Mouse (Mus musculus) kidney, postnatal 0 days (tissue): Measurements from ENCODE around the gene Ttc33. TPM values are rescaled to one million over a fixed set of nuclear protein-coding genes. Genes with fewer than 3 reads are reported as not detected.

Source experiments
- ATAC-seq: fragments of 200-750 bp; cut with Nextera tagmentation; replicated peaks from 2 replicates; pipeline ENCODE4 v1.8.0; 2017; ENCODE audit warnings: low read depth, moderate number of reproducible peaks, moderate TSS enrichment, moderate library complexity; ENCODE audit not compliant: low FRiP score
- DNase-seq: peaks from one replicate; pipeline ENCODE4 v3.0.0-alpha.2; 2016; ENCODE audit warnings: low spot score
- H3K27ac ChIP-seq: fragments of 300-500 bp; sonication (generic); 2 replicates; pipeline ENCODE4 v1.5.1; 2014; ENCODE audit warnings: mild to moderate bottlenecking
- H3K27me3 ChIP-seq: fragments of 300-500 bp; sonication (generic); 2 replicates; pipeline ENCODE4 v1.6.1; 2014; ENCODE audit warnings: low read length, mixed read lengths; ENCODE audit not compliant: insufficient read depth
- H3K36me3 ChIP-seq: fragments of 300-500 bp; sonication (generic); 2 replicates; pipeline ENCODE4 v1.6.1; 2014; ENCODE audit warnings: low read length, mixed read lengths; ENCODE audit not compliant: insufficient read depth
- H3K4me1 ChIP-seq: fragments of 300-500 bp; sonication (generic); replicated peaks from 2 replicates; pipeline ENCODE4 v1.6.1; 2014; ENCODE audit warnings: antibody characterized with exemption, low read length, mixed read lengths; ENCODE audit not compliant: insufficient read depth
- H3K4me2 ChIP-seq: fragments of 300-500 bp; sonication (generic); 2 replicates; pipeline ENCODE4 v1.6.1; 2014; ENCODE audit warnings: mild to moderate bottlenecking, low read length, moderate library complexity, mixed read lengths
- H3K4me3 ChIP-seq: fragments of 300-500 bp; sonication (generic); replicated peaks from 2 replicates; pipeline ENCODE4 v1.5.1; 2014; ENCODE audit warnings: low read depth, low read length
- H3K9ac ChIP-seq: fragments of 300-500 bp; sonication (generic); 2 replicates; pipeline ENCODE4 v1.6.1; 2014; ENCODE audit warnings: low read depth, low read length
- H3K9me3 ChIP-seq: fragments of 300-500 bp; sonication (generic); replicated peaks from 2 replicates; pipeline ENCODE4 v1.6.1; 2016; ENCODE audit warnings: low read length, inconsistent platforms, mixed read lengths
- CTCF ChIP-seq: IDR thresholded peaks from 2 replicates; pipeline ENCODE4 v1.5.1; 2016; ENCODE audit warnings: antibody characterized with exemption, low read depth, mild to moderate bottlenecking, moderate library complexity
- WGBS: fragments of 180-500 bp; shearing (Covaris S2); extraction: QIAGEN DNeasy Blood & Tissue Kit; methylation state at CpG from one replicate; pipeline ENCODE4 v1.1.7; 2014; 5-methylcytosine and 5-hydroxymethylcytosine counted together
- polyA plus RNA-seq: library from polyadenylated mRNA; unstranded; fragments of >200 nt; fragmentation: Nextera tagmentation; extraction: Ambion mirVana; gene quantifications from 2 replicates; pipeline ENCODE4 v1.2.1, GENCODE M21; 2015

Ttc33 gene
- polyA plus RNA-seq, 1 experiment from 2014 or later: 45.9 TPM

DNA sequence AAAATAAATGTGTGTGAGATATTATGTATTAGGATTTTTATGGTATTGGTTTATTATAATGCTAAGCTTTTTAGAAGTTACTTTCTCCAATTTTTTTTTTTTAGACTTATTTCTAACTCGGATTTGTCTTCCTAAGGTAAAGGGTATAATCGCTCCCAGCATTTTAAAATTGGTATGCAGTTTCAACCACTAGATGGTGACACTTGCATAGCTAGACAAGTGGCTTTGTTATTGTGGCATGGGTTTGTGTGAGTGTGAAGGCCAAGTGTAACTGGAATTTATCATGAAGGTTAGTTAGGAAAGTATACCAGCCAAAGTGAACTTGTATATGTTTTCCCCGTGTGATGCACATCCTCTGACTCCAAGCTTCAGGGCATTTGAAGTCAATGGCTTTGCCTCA lies 8.5 kb downstream of the Ttc33 start:
- no peak overlapping the region for H3K4me3 ChIP-seq
- no peak for ATAC-seq
- peak; percentile 76 for TF ChIP-seq CTCF
- peaks cover 9% of the 10 kb centered on the region for H3K36me3 ChIP-seq
- H3K9me3 ChIP-seq: no peaks in the 10 kb centered on the region
- H3K27ac ChIP-seq: no peak overlapping the region
- H3K27me3 ChIP-seq: no peaks in the 10 kb centered on the region
- 80% methylated on average over 3 of the region's 3 CpGs for WGBS
- no peak overlapping the region for H3K4me2 ChIP-seq
- DNase-seq: peak; percentile 23
- H3K4me1 ChIP-seq: no peaks in the 10 kb centered on the region
- no peak overlapping the region for H3K9ac ChIP-seq

- no peak for DNase-seq
- no peak overlapping the region for H3K9ac ChIP-seq
- no peaks in the 10 kb centered on the region for H3K9me3 ChIP-seq
- H3K4me2 ChIP-seq: no peak overlapping the region
- H3K27ac ChIP-seq: no peak overlapping the region
- 80% methylated on average over 6 of the region's 6 CpGs for WGBS
- TF ChIP-seq CTCF: no peak
- H3K4me3 ChIP-seq: no peak overlapping the region
- H3K27me3 ChIP-seq: no peaks in the 10 kb centered on the region
- H3K36me3 ChIP-seq: peaks cover 9% of the 10 kb centered on the region
- ATAC-seq: no peak
- H3K4me1 ChIP-seq: no peaks in the 10 kb centered on the region
Observed at GRCm38 (mm10) chr15:5194446-5194845, 9.1 kb downstream of the Ttc33 start.

GRCm38 (mm10) chr15:5194931-5195330 lies 9.6 kb downstream of the Ttc33 start:
- H3K27me3 ChIP-seq: no peaks in the 10 kb centered on the region
- H3K9me3 ChIP-seq: no peaks in the 10 kb centered on the region
- no peak overlapping the region for H3K9ac ChIP-seq
- TF ChIP-seq CTCF: no peak
- H3K4me3 ChIP-seq: no peak overlapping the region
- no peak for ATAC-seq
- H3K4me2 ChIP-seq: no peak overlapping the region
- H3K4me1 ChIP-seq: no peaks in the 10 kb centered on the region
- DNase-seq: no peak
- no peak overlapping the region for H3K27ac ChIP-seq
- WGBS: 88% methylated on average over 9 of the region's 9 CpGs
- peaks cover 7% of the 10 kb centered on the region for H3K36me3 ChIP-seq

- Histone ChIP-seq H3K27me3 (no peaks in the 10 kb centered on the region), H3K4me1 (no peaks in the 10 kb centered on the region), H3K4me2 (no peak overlapping the region), H3K4me3 (no peak overlapping the region), H3K36me3 (0 out of 2 replicates have a peak, but pooled peaks cover 3% of the 10 kb centered on the region), H3K27ac (peak overlapping the region; percentile 51; the same call in 1 of the 2 replicates), H3K9ac (no peak overlapping the region), H3K9me3 (no peaks in the 10 kb centered on the region)
- DNase-seq (peak; percentile 51), ATAC-seq (peak; percentile 79)
- TF ChIP-seq CTCF: no peak
- 42% methylated on average over 4 of the region's 4 CpGs for WGBS
Observed at GRCm38 (mm10) chr15:5195987-5196514, 10.7 kb downstream of the Ttc33 start.

- H3K4me1 ChIP-seq: no peaks in the 10 kb centered on the region
- no peak overlapping the region for H3K4me3 ChIP-seq
- ATAC-seq (no peak), DNase-seq (no peak)
- no peak overlapping the region for H3K9ac ChIP-seq
- no peaks in the 10 kb centered on the region for H3K27me3 ChIP-seq
- WGBS: 57% methylated on average over 4 of the region's 4 CpGs
- no peak overlapping the region for H3K4me2 ChIP-seq
- TF ChIP-seq CTCF: no peak
- peak overlapping the region; percentile 51; the same call in 1 of the 2 replicates for H3K27ac ChIP-seq
- H3K36me3 ChIP-seq: 0 out of 2 replicates have a peak, but pooled peaks cover 3% of the 10 kb centered on the region
- no peaks in the 10 kb centered on the region for H3K9me3 ChIP-seq
Observed at GRCm38 (mm10) chr15:5196691-5197090, 11.4 kb downstream of the Ttc33 start.

DNA sequence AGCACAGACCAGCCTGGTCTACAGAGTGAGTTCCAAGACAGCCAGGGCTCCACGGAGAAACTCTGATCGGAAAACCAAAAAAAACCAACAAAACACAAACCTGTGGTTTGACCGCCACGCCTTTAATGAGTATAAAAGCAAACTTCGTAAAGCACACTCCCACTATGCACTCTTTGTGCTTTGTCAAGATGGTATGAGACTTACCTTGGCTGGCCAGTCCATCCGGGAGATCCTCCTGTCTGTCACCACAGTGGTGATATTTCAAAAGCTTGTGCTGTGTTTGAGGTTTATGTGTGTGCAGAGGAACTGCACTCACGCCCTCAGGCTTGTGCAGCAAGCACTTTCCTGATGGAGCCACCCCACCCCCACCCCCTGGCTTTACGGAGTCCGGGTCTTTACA lies 19.9 kb downstream of the Ttc33 start:
- 86% methylated on average over 9 of the region's 9 CpGs for WGBS
- Histone ChIP-seq H3K4me3 (no peak overlapping the region), H3K4me1 (no peaks in the 10 kb centered on the region), H3K9me3 (no peaks in the 10 kb centered on the region), H3K36me3 (0 out of 2 replicates have a peak, but pooled peaks cover 1% of the 10 kb centered on the region), H3K27ac (no peak overlapping the region), H3K9ac (no peak overlapping the region), H3K4me2 (no peak overlapping the region), H3K27me3 (no peaks in the 10 kb centered on the region)
- TF ChIP-seq CTCF: no peak
- ATAC-seq (no peak), DNase-seq (no peak)

GRCm38 (mm10) chr15:5209116-5209515 lies 23.8 kb downstream of the Ttc33 start:
- no peak overlapping the region for H3K27ac ChIP-seq
- WGBS: 97% methylated on average over 3 of the region's 3 CpGs
- H3K27me3 ChIP-seq: no peaks in the 10 kb centered on the region
- ATAC-seq (no peak), DNase-seq (no peak)
- no peak for TF ChIP-seq CTCF
- H3K4me3 ChIP-seq: no peak overlapping the region
- H3K4me2 ChIP-seq: no peak overlapping the region
- H3K9me3 ChIP-seq: no peaks in the 10 kb centered on the region
- H3K9ac ChIP-seq: no peak overlapping the region
- no peaks in the 10 kb centered on the region for H3K4me1 ChIP-seq
- no peaks in the 10 kb centered on the region for H3K36me3 ChIP-seq
